Mouse (Mus musculus): ENCODE results near the gene Fgf8.

- TF ChIP-seq POLR2A (IDR thresholded peaks at IDR 0.05; ENCODE audit: low read depth, low read length): no peak
- TF ChIP-seq CTCF (IDR thresholded peaks at IDR 0.05; ENCODE audit: extremely low read depth, insufficient read depth, insufficient read length, insufficient replicate concordance): no peak
These were observed 47.5 kb upstream of the Fgf8 start for GRCm38 (mm10) chr19:45789888-45790874.
